Mouse (Mus musculus) B cell, adult (primary cell): Measurements from ENCODE around the gene Krtap5-3. TPM values are rescaled to one million over a fixed set of nuclear protein-coding genes. Genes with fewer than 3 reads are reported as not detected.

Experiments used
- total RNA-seq: library from RNA; stranded (reverse); gene quantifications from 4 replicates; pipeline ENCODE4 v1.2.4, GENCODE M21; 2023; ENCODE audit not compliant: inconsistent age

The Krtap5-3 gene
- total RNA-seq = not detected in 4 replicates

DNA sequence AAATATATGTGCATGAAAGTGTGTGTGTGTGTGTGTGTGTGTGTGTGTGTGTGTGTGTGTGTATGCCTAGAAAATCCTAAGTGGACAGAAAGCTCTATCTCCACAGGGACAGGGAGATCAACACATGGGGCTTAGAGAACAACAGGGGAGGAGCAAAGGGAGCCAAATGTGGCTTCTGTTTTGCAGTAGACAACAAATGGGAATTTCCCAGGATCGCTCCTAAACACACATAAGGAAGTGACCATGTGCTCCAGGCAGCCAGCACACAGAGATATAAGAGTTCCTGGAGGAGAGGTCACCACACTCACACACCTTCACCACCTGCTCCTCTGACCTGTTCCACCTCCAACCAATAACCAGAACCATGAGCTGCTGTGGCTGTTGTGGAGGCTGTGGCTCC is at the start of gene Krtap5-3:
TSS of gene Krtap5-3 (plus strand) at position 301 of the 400 bp plus-strand sequence.

DNA sequence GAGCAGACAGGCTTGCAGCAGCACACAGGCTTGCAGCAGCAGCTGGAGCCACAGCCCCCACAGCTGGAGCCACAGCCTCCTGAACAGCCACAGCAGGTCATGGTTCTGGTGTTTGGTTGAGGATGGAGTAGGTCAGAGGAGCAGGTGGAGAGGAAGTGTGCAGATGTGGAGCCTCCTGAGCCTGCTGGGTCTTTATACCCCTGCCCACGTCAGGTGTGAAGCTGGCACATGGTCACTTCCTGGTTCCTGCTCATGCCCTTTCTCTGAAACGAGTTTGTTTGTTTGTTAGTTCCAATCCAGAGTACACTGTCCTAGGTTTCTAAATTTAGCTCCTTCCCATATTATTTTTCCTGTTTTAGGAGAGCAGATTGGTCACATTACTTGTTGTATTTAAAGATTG is 44.2 kb upstream of the Krtap5-3 start, which contains the start of gene Gm29735:
TSS of gene Gm29735 (minus strand) at position 101 of the 400 bp plus-strand sequence.

DNA sequence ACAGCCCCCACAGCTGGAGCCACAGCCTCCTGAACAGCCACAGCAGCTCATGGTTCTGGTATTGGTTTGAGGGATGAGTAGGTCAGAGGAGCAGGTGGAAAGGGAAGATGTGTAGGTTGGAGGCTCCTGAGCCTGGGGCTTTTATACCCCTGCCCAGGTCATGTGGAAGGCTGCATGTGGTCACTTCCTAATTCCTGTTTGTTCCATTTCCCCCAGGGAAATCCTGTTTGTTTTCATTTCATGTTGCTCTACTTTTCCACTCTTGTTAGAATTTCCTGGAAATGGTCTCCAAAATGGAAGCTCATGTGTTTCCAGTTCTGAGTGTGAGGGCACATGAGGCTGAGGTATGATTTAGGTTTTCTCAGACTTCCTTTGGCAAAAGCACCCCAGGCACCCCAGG is 35.5 kb upstream of the Krtap5-3 start, which contains the start of gene Gm4553:
TSS of gene Gm4553 (minus strand) at position 101 of the 400 bp plus-strand sequence.

DNA sequence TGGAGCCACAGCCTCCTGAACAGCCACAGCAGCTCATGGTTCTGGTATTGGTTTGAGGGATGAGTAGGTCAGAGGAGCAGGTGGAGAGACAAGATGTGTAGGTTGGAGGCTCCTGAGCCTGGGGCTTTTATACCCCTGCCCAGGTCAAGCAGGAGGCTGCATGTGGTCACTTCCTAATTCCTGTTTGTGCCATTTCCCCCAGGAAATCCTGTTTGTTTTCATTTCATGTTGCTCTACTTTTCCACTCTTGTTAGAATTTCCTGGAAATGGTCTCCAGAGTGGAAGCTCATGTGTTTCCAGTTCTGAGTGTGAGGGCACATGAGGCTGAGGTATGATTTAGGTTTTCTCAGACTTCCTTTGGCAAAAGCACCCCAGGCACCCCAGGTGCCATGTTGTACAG is 25.3 kb upstream of the Krtap5-3 start, which contains the start of gene Krtap5-2:
TSS of gene Krtap5-2 (minus strand) at position 101 of the 400 bp plus-strand sequence.

DNA sequence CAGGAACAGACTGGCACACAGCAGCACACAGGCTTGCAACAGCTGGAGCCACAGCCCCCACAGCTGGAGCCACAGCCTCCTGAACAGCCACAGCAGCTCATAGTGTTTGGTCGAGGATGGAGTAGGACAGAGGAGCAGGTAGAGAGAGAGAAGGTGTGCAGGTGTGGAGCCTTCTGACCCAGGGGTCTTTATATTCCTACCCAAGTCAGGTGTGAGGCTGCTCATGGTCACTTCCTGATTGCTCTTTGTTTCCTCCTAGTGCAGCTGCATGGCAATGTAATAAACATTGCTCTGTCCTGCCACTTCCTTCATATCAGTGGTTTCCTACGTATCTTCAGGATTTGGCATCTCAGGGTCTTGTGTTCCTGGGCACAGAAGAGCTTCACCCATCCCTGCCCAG is 10.9 kb upstream of the Krtap5-3 start, which contains the start of gene Gm10153:
TSS of gene Gm10153 (minus strand) at position 101 of the 400 bp plus-strand sequence.

DNA sequence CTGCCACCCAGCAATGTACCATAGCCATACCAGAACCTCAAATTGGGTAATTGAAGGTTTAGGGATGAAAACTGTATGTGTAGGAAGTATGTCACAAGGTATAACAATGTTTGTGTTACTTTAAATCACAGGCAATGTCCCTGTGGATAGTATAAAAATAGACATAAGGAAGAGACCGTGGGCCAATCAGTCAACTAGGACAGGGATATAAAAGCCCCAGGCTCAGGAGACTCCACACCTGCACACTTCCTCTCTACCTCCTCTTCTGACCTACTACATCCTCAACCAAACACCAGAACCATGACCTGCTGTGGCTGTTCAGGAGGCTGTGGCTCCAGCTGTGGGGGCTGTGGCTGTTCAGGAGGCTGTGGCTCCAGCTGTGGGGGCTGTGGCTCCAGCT is 10.4 kb downstream of the Krtap5-3 start, which contains the start of gene Gm7579:
TSS of gene Gm7579 (plus strand) at position 301 of the 400 bp plus-strand sequence.

DNA sequence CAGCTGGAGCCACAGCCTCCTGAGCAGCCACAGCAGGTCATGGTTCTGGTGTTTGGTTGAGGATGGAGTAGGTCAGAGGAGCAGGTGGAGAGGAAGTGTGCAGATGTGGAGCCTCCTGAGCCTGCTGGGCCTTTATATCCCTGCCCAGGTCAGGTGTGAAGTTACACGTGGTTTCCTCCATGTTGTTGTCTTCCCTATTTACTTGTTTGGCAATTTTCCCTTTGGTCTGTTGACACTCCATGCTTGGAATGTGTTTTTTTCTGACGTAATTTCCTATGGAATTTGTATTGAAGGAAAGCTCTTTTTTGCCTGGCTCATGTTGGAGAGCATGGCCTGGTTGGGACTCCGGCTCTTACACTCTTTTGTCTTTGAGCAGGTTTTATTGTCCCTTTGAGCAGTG is 28.7 kb downstream of the Krtap5-3 start, which contains the start of gene Krtap5-5:
TSS of gene Krtap5-5 (minus strand) at position 101 of the 400 bp plus-strand sequence.

DNA sequence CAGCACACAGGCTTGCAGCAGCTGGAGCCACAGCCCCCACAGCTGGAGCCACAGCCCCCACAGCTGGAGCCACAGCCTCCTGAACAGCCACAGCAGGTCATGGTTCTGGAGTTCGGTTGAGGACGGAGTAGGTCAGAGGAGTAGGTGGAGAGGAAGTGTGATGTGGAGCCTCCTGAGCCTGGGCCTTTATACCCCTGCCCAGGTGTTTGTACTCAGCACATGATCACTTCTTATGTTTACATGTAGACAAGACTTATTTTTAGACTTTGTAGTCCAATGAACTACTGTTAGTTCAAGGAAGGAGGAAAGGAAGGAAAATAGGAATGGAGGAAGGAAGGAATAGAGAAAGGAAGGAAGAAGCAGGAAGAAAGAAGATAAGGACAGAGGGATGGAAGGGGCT is 39.8 kb downstream of the Krtap5-3 start, which contains the start of gene Gm40460:
TSS of gene Gm40460 (minus strand) at position 101 of the 400 bp plus-strand sequence.

Other genes starting within 250 kb of the Krtap5-3 start
- 34.0 to 35.6 TPM (median 34.9 TPM) in 4 replicates for gene Mob2, start 140.3 kb upstream of the Krtap5-3 start, total RNA-seq
- gene Dusp8, start 105.5 kb upstream of the Krtap5-3 start, total RNA-seq = 2.3 to 4.8 TPM (median 3.5 TPM) in 4 replicates
- gene Gm45618, start 80.6 kb upstream of the Krtap5-3 start, total RNA-seq = not detected in 4 replicates
- gene Gm39115, start 65.3 kb upstream of the Krtap5-3 start, total RNA-seq = not detected in 4 replicates
- not detected in 4 replicates for gene Gm45337, start 56.8 kb upstream of the Krtap5-3 start, total RNA-seq
- gene Gm29735, start 44.3 kb upstream of the Krtap5-3 start, total RNA-seq = not detected in 4 replicates
- not detected in 4 replicates for gene Gm4553, start 35.6 kb upstream of the Krtap5-3 start, total RNA-seq
- not detected in 4 replicates for gene Krtap5-2, start 25.4 kb upstream of the Krtap5-3 start, total RNA-seq
- not detected in 4 replicates for gene Gm10153, start 11.0 kb upstream of the Krtap5-3 start, total RNA-seq
- not detected in 4 replicates for gene Gm7579, start 10.5 kb downstream of the Krtap5-3 start, total RNA-seq
- gene Krtap5-5, start 28.6 kb downstream of the Krtap5-3 start, total RNA-seq = not detected in 4 replicates
- not detected in 4 replicates for gene Gm40460, start 39.7 kb downstream of the Krtap5-3 start, total RNA-seq
- not detected in 4 replicates for gene Gm2431, start 57.0 kb downstream of the Krtap5-3 start, total RNA-seq
- not detected in 4 replicates for gene Gm4559, start 73.0 kb downstream of the Krtap5-3 start, total RNA-seq
- gene Krtap5-1, start 95.8 kb downstream of the Krtap5-3 start, total RNA-seq = not detected in 4 replicates
- gene Krtap5-4, start 102.2 kb downstream of the Krtap5-3 start, total RNA-seq = not detected in 4 replicates
- not detected in 4 replicates for gene Ifitm10, start 172.4 kb downstream of the Krtap5-3 start, total RNA-seq
- gene Gm49369, start 181.3 kb downstream of the Krtap5-3 start, total RNA-seq = 1.1 TPM in 1 of 4 replicates, not detected in the others
- 73.4 to 77.8 TPM (median 75.5 TPM) in 4 replicates for gene Ctsd, start 186.7 kb downstream of the Krtap5-3 start, total RNA-seq
- not detected in 4 replicates for gene Syt8, start 233.5 kb downstream of the Krtap5-3 start, total RNA-seq
- gene Tnni2, start 240.4 kb downstream of the Krtap5-3 start, total RNA-seq = 2.8 to 8.6 TPM (median 4.6 TPM) in 4 replicates